8 mouse cellular contexts compared by ENCODE assay signal in the genomic region with DNA sequence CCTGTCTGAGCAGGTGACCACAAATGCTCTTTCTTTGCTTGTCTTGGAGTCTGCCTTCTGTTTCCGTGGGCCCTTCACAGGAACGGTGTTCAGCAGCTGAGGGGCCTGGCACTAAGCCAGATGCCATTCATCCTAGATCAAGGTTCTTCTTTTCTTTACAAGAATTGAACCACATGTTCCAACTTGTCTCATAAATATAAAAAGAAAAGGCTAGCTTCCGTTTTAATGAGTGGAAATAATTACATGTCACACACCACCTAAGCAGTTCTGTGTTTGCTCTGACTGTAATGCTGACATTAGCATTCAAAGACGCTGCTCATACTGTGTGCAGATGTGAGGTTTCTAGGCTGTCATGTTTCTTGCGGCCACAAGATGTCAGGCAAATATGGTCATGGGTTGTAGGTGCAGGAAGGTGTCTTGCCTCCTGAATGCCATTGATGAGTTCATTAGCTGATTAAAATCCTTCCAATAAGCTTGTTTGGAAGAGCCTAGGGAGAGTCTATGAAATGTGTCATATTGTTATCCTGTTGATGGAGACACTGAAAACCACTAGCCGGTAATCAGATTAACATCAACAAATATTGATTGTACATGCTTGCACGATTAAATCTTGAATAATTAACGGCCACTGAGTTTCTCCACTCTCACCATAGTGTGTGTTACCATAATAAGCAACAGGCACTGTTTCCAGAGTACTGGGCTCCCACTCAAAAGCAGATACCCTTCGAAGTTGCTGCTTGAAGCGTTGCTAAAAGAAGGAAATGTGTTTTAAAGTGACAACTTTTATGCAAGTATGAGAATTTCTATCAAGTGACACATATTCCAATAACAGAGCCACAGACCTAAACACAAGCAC.
DNase-seq lines count a peak whose midpoint lies in the region; ATAC-seq and TF ChIP-seq lines count a peak whose summit lies in the region.

No protein-coding gene starts in this region.

- H3K27ac ChIP-seq in heart, embryonic 14.5 days (replicated peaks in 1 of 2; ENCODE audit: control insufficient read depth in 1 of 2, insufficient read depth in 1 of 2, low read depth in 2 of 2, low read length in 2 of 2) = no peak overlapping the region
- no peak overlapping the region for H3K27ac ChIP-seq in hindbrain, postnatal 0 days
- no peak overlapping the region for H3K27ac ChIP-seq in limb, embryonic 13.5 days
- no peak overlapping the region for H3K27ac ChIP-seq in stomach, embryonic 14.5 days (ENCODE audit: low read length)

- H3K4me2 ChIP-seq in heart, embryonic 14.5 days (ENCODE audit: low read length) = no peak overlapping the region
- 0 out of 2 replicates have a peak overlapping the region, but pooled peaks have one; percentile 2 for H3K4me2 ChIP-seq in hindbrain, postnatal 0 days (ENCODE audit: low read depth, low read length)
- no peak overlapping the region for H3K4me2 ChIP-seq in limb, embryonic 13.5 days (replicated peaks)
- no peak overlapping the region for H3K4me2 ChIP-seq in stomach, embryonic 14.5 days (replicated peaks; ENCODE audit: low read depth, low read length)

- ATAC-seq in heart, embryonic 14.5 days (ENCODE audit: insufficient number of reproducible peaks, insufficient read depth, low FRiP score, low read depth) = 0 out of 2 replicates have a peak, but pooled peaks have one; percentile 54
- peak; percentile 93 for ATAC-seq in hindbrain, postnatal 0 days
- peak; percentile 92 for ATAC-seq in limb, embryonic 13.5 days (ENCODE audit: low FRiP score, low read depth)
- ATAC-seq in stomach, embryonic 14.5 days (ENCODE audit: insufficient number of reproducible peaks, insufficient read depth, low FRiP score, low read depth) = peak; percentile 82
- ATAC-seq in megakaryocyte, adult 5-6 weeks (ENCODE audit: poor library complexity, severe bottlenecking) = no peak

- peaks cover 2 to 4% of the 10 kb centered on the region in 2 experiments; a peak in 1 of 4 replicates for H3K4me1 ChIP-seq in heart, embryonic 14.5 days (ENCODE audit: control insufficient read depth in 2 of 2, insufficient read depth in 2 of 2, low read length in 2 of 2)
- H3K4me1 ChIP-seq in hindbrain, postnatal 0 days (ENCODE audit: insufficient read depth, low read length) = no peaks in the 10 kb centered on the region
- H3K4me1 ChIP-seq in limb, embryonic 13.5 days = peaks cover 14% of the 10 kb centered on the region; the same call in 1 of the 2 replicates
- H3K4me1 ChIP-seq in stomach, embryonic 14.5 days (ENCODE audit: control insufficient read depth, insufficient read depth, low read length) = no peaks in the 10 kb centered on the region

- peak; percentile 92 for TF ChIP-seq CTCF in hindbrain, postnatal 0 days (IDR thresholded peaks at IDR 0.05; ENCODE audit: low read depth)

- H3K27me3 ChIP-seq in heart, embryonic 14.5 days (ENCODE audit: control insufficient read depth, insufficient read depth, low read length) = no peaks in the 10 kb centered on the region
- no peaks in the 10 kb centered on the region for H3K27me3 ChIP-seq in hindbrain, postnatal 0 days (ENCODE audit: insufficient read depth, low read length)
- peaks cover 7% of the 10 kb centered on the region for H3K27me3 ChIP-seq in limb, embryonic 13.5 days
- H3K27me3 ChIP-seq in stomach, embryonic 14.5 days (ENCODE audit: control insufficient read depth, insufficient read depth, low read length) = no peaks in the 10 kb centered on the region

- 51% methylated on average over 10 of the region's 10 CpGs for WGBS in heart, embryonic 14.5 days
- 37% methylated on average over 10 of the region's 10 CpGs for WGBS in hindbrain, postnatal 0 days
- 42% methylated on average over 10 of the region's 10 CpGs for WGBS in limb, embryonic 13.5 days
- WGBS in stomach, embryonic 14.5 days = 46% methylated on average over 10 of the region's 10 CpGs

- no peaks in the 10 kb centered on the region for H3K36me3 ChIP-seq in heart, embryonic 14.5 days (ENCODE audit: control insufficient read depth, insufficient read depth, low read length)
- H3K36me3 ChIP-seq in hindbrain, postnatal 0 days (ENCODE audit: insufficient read depth, low read length) = no peaks in the 10 kb centered on the region
- H3K36me3 ChIP-seq in limb, embryonic 13.5 days = no peaks in the 10 kb centered on the region
- no peaks in the 10 kb centered on the region for H3K36me3 ChIP-seq in stomach, embryonic 14.5 days (ENCODE audit: control insufficient read depth, insufficient read depth, low read length)

- H3K9ac ChIP-seq in heart, embryonic 14.5 days (ENCODE audit: low read length) = no peak overlapping the region
- H3K9ac ChIP-seq in hindbrain, postnatal 0 days (replicated peaks; ENCODE audit: low read length) = no peak overlapping the region
- no peak overlapping the region for H3K9ac ChIP-seq in limb, embryonic 13.5 days
- H3K9ac ChIP-seq in stomach, embryonic 14.5 days (replicated peaks; ENCODE audit: low read depth, low read length) = no peak overlapping the region

- no peak for DNase-seq in heart, adult 9 months (ENCODE audit: low spot score in 2 of 2)
- peak; percentile 35 for DNase-seq in ES-CJ7 (ENCODE audit: low read depth, low spot score)
- DNase-seq in embryo, embryonic 10.5 days (ENCODE audit: low spot score) = peak; percentile 61
- peak; percentile 83 for DNase-seq in hindbrain, postnatal 0 days (ENCODE audit: low spot score)

- H3K4me3 ChIP-seq in heart, embryonic 14.5 days (ENCODE audit: control insufficient read depth in 1 of 2, insufficient read depth in 1 of 2, low read depth in 1 of 2, low read length in 2 of 2) = no peak overlapping the region
- H3K4me3 ChIP-seq in hindbrain, postnatal 0 days (ENCODE audit: low read length) = no peak overlapping the region
- no peak overlapping the region for H3K4me3 ChIP-seq in limb, embryonic 13.5 days
- no peak overlapping the region for H3K4me3 ChIP-seq in stomach, embryonic 14.5 days (ENCODE audit: low read depth, low read length)

- H3K9me3 ChIP-seq in heart, embryonic 14.5 days (ENCODE audit: control insufficient read depth, low read length) = no peaks in the 10 kb centered on the region
- no peaks in the 10 kb centered on the region for H3K9me3 ChIP-seq in hindbrain, postnatal 0 days (ENCODE audit: low read length)
- no peaks in the 10 kb centered on the region for H3K9me3 ChIP-seq in limb, embryonic 13.5 days
- H3K9me3 ChIP-seq in stomach, embryonic 14.5 days (ENCODE audit: control insufficient read depth, low read depth, low read length) = no peaks in the 10 kb centered on the region

Comparison
In these comparisons a context has a peak if more than half of its experiments do, and no peak if none do; other contexts are left out.
1. DNase-seq: peak in ES-CJ7 (single experiment), embryo, embryonic 10.5 days (single experiment) and hindbrain, postnatal 0 days (single experiment); none in heart, adult 9 months (0 of 2).